Mouse (Mus musculus): Measurements from ENCODE around the gene Scfd2.

DNA sequence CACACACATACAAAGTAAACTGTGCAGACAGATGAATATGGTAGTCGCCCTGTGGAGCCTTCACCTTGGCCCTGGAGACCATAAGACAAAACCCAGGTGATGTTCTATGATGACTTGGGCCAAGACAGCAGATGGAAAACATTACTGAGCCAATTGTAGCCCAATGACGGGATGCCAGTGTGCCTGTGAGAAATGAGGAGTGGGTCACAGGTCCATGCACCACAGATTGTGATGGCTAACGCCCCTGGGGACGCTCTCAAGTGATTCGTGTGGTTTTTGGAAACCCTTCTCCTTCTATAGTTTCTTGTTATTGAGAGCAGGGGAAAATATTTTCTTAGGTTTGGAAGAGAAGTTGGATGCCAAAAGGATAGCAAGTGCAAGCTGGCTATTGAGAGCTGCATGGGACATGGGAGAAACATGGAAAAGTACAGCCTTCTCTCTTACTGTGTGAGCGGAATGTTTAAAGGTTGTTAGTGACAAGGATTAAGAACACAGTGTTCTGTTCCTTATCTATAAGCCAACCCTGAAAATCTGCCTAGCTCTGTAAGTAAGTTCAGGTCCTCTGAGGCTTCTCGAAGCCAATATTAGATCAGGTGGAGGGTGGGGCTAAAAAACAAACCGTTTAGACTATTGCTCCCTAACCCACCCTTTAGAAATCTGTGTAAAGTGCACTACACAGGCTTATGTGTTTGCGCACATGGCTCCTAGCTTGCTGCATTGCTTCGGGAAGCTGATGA, 210.4 kb downstream of the Scfd2 start:
- TF ChIP-seq TAL1 (IDR thresholded peaks at IDR 0.05; ENCODE audit: low read length) (no peak), GATA1 (IDR thresholded peaks at IDR 0.05; ENCODE audit: low read length) (no peak)

Data from erythroblast, embryonic 14.5 days (primary cell).